Mouse (Mus musculus) forebrain, postnatal 0 days (tissue): ENCODE results near the gene Asic2. TPM values are rescaled to one million over a fixed set of nuclear protein-coding genes. Genes with fewer than 3 reads are reported as not detected.

Experiments
- ATAC-seq: fragments of 200-750 bp; cut with Nextera tagmentation; 2 replicates; pipeline ENCODE4 v1.8.0; 2017; ENCODE audit warnings: mild to moderate bottlenecking, moderate library complexity
- DNase-seq: peaks from one replicate; pipeline ENCODE4 v3.0.0-alpha.2; 2015
- H3K27ac ChIP-seq: fragments of 300-500 bp; sonication (generic); 2 replicates; pipeline ENCODE4 v1.5.1; 2014; ENCODE audit warnings: low read depth, mild to moderate bottlenecking, antibody characterized with exemption, low read length, moderate library complexity, mixed read lengths
- H3K27me3 ChIP-seq: fragments of 300-500 bp; sonication (generic); 2 replicates; pipeline ENCODE4 v1.6.1; 2014; ENCODE audit warnings: mild to moderate bottlenecking, low read length, mixed read lengths; ENCODE audit not compliant: insufficient read depth
- H3K36me3 ChIP-seq: fragments of 300-500 bp; sonication (generic); 2 replicates; pipeline ENCODE4 v1.6.1; 2014; ENCODE audit warnings: mild to moderate bottlenecking, moderate library complexity; ENCODE audit not compliant: insufficient read depth
- H3K4me1 ChIP-seq: fragments of 300-500 bp; sonication (generic); 2 replicates; pipeline ENCODE4 v1.6.1; 2014; ENCODE audit warnings: antibody characterized with exemption; ENCODE audit not compliant: insufficient read depth
- H3K4me2 ChIP-seq: fragments of 300-500 bp; sonication (generic); 2 replicates; pipeline ENCODE4 v1.6.1; 2014; ENCODE audit warnings: low read depth, mild to moderate bottlenecking, moderate library complexity
- H3K4me3 ChIP-seq: fragments of 300-500 bp; sonication (generic); 2 replicates; pipeline ENCODE4 v1.5.1; 2014; ENCODE audit warnings: low read depth, low read length, mixed read lengths
- H3K9ac ChIP-seq: fragments of 300-500 bp; sonication (generic); 2 replicates; pipeline ENCODE4 v1.6.1; 2014; ENCODE audit warnings: mild to moderate bottlenecking
- H3K9me3 ChIP-seq: fragments of 300-500 bp; sonication (generic); 2 replicates; pipeline ENCODE4 v1.6.1; 2016; ENCODE audit warnings: low read length
- CTCF ChIP-seq: sonication (generic); IDR thresholded peaks from 2 replicates; pipeline ENCODE4 v1.5.1; 2016; ENCODE audit warnings: antibody characterized with exemption, control low read depth, low read depth
- WGBS: fragments of 180-500 bp; shearing (Covaris S2); extraction: QIAGEN DNeasy Blood & Tissue Kit; methylation state at CpG from one replicate; pipeline ENCODE4 v1.1.7; 2014; 5-methylcytosine and 5-hydroxymethylcytosine counted together
- polyA plus RNA-seq: library from polyadenylated mRNA; unstranded; fragments of >200 nt; fragmentation: Nextera tagmentation; extraction: Ambion mirVana; gene quantifications from 2 replicates; pipeline ENCODE4 v1.2.1, GENCODE M21; 2015
- total RNA-seq: library from RNA; depleted of rRNA; stranded (reverse); fragments of >200 nt; gene quantifications from 2 replicates; pipeline ENCODE4 v1.2.3, GENCODE M21; 2014

Asic2 gene
- total and polyA plus RNA-seq, 2 experiments from 2014 or later = 15.5 to 37.2 TPM

DNA sequence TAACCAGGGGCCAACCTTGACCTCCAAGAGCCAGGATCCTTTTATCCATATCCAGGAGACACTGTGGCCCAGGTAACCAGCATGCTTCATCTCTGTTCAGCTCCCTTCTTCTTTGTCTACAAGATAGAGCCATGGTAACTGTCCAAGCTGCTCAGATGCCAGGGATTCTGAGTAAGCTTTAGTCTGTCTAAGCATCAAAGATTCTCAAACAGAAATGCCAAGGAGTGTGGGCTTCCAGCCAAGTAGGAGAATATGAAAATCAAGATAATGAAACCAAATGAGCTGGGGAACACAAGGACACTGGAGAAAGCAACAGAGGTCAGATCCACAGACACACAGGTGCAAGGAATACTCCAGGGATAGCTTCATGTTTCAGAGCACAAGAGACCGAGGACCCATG is 153.4 kb downstream of the Asic2 start:
- no peak for TF ChIP-seq CTCF
- no peaks in the 10 kb centered on the region for H3K9me3 ChIP-seq
- no peak overlapping the region for H3K27ac ChIP-seq
- ATAC-seq = no peak; the same call in 1 of the 2 replicates
- H3K4me2 ChIP-seq = no peak overlapping the region
- H3K4me1 ChIP-seq = peaks cover 6% of the 10 kb centered on the region; the same call in 1 of the 2 replicates
- 89% methylated on average over 1 of the region's 1 CpGs for WGBS
- H3K27me3 ChIP-seq = no peaks in the 10 kb centered on the region
- H3K36me3 ChIP-seq = no peaks in the 10 kb centered on the region
- peak; percentile 46 for DNase-seq
- no peak overlapping the region for H3K9ac ChIP-seq
- no peak overlapping the region for H3K4me3 ChIP-seq

DNA sequence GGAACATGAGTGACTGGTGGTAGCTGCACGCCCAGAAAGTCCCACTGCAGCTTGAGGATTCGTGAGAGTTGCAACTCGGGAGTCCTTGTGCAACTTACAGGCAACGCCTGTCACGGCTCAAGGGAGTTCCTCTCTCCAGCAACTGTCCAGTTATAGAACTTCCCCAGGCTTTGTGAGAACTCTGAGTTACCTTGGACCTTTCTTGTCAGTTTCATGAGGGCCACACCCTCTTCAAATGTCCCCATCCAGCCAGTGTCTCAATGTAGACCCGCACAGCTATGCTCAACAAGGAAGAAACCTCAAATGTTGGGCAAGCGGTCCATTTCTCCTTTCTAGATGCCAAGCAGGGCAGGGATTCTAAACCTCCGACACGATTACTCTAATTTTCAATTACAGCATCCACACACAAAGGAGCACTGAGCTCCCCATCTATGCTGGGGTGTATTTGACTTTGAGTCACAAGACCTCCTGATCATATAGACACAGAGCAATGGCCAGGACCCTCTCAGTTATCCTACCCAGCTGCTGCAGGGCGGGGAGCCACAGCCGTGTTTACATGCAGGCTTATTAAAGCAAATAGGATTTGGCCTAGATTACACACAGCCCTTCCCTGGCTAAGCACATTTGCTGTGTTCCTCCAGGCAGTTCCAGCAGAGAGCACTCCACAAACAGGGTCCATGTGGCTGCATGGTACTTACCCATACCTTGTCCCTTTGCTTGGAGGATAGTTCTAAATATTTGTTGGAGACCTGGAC is 161.2 kb downstream of the Asic2 start:
- no peak for TF ChIP-seq CTCF
- no peaks in the 10 kb centered on the region for H3K36me3 ChIP-seq
- no peaks in the 10 kb centered on the region for H3K9me3 ChIP-seq
- DNase-seq (no peak), ATAC-seq (no peak)
- H3K27ac ChIP-seq = no peak overlapping the region
- 85% methylated on average over 11 of the region's 11 CpGs for WGBS
- no peaks in the 10 kb centered on the region for H3K4me1 ChIP-seq
- no peak overlapping the region for H3K4me2 ChIP-seq
- no peaks in the 10 kb centered on the region for H3K27me3 ChIP-seq
- H3K4me3 ChIP-seq = no peak overlapping the region
- no peak overlapping the region for H3K9ac ChIP-seq

DNA sequence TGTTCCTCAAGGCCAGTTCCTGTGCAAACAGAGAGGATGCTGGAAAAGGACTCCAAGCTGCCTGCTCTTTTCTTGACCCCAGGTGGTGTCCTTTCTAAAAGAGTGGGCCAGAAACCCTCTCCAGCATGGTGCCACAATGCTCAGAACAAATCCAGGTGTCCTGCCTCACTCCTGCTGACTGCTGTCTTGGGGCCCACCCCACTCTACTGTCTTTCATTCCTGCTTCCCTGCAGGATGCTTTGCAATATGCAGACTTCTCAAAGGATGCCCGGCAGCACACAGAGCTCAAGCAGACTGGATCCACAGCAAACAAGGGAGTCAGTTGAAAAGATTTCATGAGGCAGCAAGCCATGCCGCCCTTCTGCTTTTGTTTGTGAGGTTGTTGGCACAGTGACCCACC is 164.7 kb downstream of the Asic2 start:
- DNase-seq = no peak
- WGBS = 9% methylated on average over 2 of the region's 2 CpGs
- Histone ChIP-seq H3K36me3 (no peaks in the 10 kb centered on the region), H3K27me3 (no peaks in the 10 kb centered on the region), H3K4me3 (no peak overlapping the region), H3K4me2 (no peak overlapping the region), H3K4me1 (no peaks in the 10 kb centered on the region), H3K27ac (no peak overlapping the region), H3K9me3 (no peaks in the 10 kb centered on the region), H3K9ac (no peak overlapping the region)
- TF ChIP-seq CTCF = no peak
- no peak for ATAC-seq

DNA sequence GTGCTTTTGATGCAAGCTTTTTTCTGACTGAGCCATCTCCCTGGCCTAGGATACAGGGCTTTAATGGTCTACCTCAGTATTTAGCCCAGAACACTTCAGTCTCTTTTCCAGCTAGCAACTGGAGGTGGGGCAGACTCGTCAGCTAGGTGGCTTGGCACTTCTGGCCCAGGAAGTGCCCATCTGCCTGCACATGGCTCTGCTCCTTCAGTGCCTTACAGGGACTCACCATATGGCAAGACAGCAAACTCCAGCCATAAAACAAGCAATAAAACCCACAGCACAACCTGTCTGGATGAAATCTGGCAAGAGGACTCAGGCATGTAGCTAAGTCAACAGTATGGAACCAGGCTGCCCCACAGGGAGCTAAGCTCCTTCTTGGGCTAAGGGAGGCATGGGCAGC is 165.6 kb downstream of the Asic2 start:
- Histone ChIP-seq H3K9ac (no peak overlapping the region), H3K4me2 (no peak overlapping the region), H3K9me3 (no peaks in the 10 kb centered on the region), H3K27ac (no peak overlapping the region), H3K27me3 (no peaks in the 10 kb centered on the region), H3K36me3 (no peaks in the 10 kb centered on the region), H3K4me1 (no peaks in the 10 kb centered on the region), H3K4me3 (no peak overlapping the region)
- no peak for TF ChIP-seq CTCF
- no peak for ATAC-seq
- DNase-seq = no peak
- WGBS = 46% methylated on average over 1 of the region's 1 CpGs

DNA sequence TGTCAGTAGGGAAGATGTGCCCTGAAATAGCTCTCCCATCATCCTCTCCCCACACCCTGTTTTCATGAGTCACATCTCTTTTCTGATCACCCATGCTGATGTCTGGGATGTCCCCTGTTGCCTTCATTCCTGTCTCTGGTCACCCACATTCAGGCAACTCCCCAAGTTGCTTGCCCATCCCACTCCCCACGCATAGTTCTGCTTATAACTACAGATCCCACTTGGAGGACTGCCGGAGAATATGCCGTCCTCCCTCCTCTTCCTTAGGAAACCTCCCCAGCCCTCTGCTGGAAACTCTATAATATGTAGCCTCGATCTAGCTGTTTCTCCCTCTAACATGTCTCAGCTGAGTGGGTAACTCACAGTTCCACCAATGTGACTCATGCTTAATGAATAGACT is 167.4 kb downstream of the Asic2 start:
- Histone ChIP-seq H3K9me3 (no peaks in the 10 kb centered on the region), H3K27ac (no peak overlapping the region), H3K9ac (no peak overlapping the region), H3K4me3 (no peak overlapping the region), H3K4me1 (no peaks in the 10 kb centered on the region), H3K27me3 (no peaks in the 10 kb centered on the region), H3K4me2 (no peak overlapping the region), H3K36me3 (no peaks in the 10 kb centered on the region)
- ATAC-seq (no peak), DNase-seq (no peak)
- TF ChIP-seq CTCF = no peak
- 74% methylated on average over 4 of the region's 4 CpGs for WGBS

DNA sequence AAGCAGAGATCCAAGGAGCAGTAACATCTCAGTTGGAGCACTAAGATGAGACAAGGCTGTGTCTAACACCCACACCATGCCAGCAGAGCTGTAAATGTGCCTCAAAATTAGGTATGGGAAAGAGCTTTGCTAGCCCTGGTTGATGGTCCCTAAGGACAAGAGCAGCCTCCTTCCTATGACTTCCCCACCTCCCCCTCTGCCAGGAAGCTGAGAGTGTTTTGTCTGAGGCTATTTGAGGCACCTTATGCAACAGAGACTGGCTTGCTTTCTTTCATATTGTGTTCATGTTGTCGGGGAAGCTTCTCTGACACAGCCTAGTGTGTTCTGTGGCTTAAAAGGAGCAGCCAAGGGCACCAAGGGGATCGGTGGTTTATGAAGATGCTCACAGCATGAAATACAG is 174.7 kb downstream of the Asic2 start:
- H3K4me1 ChIP-seq = no peaks in the 10 kb centered on the region
- no peak for DNase-seq
- no peak for TF ChIP-seq CTCF
- no peaks in the 10 kb centered on the region for H3K27me3 ChIP-seq
- H3K4me2 ChIP-seq = no peak overlapping the region
- no peaks in the 10 kb centered on the region for H3K9me3 ChIP-seq
- no peak overlapping the region for H3K9ac ChIP-seq
- H3K27ac ChIP-seq = no peak overlapping the region
- no peaks in the 10 kb centered on the region for H3K36me3 ChIP-seq
- ATAC-seq = no peak
- no peak overlapping the region for H3K4me3 ChIP-seq
- WGBS = 60% methylated on average over 2 of the region's 2 CpGs

DNA sequence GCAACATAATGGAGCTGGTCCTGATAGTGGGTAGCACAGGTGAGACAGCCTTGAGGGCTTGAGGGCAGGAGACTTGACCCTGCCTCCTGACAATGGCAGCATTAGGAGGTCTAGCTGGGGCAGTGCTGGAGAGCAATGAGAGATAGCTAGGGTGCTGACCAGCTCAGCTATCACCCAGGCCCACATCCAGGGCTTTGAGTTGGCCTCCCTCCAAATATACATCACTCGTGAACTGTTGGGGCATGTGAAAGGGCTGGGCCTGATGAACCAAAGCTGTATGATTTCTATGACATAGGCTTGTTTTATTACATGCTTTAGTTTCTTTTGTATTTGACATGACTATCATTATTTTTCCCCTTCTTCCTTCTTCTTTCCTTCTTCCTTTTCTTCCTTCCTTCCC is 176.7 kb downstream of the Asic2 start:
- H3K27me3 ChIP-seq = no peaks in the 10 kb centered on the region
- no peaks in the 10 kb centered on the region for H3K4me1 ChIP-seq
- H3K4me3 ChIP-seq = no peak overlapping the region
- H3K9ac ChIP-seq = no peak overlapping the region
- TF ChIP-seq CTCF = no peak
- H3K36me3 ChIP-seq = no peaks in the 10 kb centered on the region
- no peak overlapping the region for H3K27ac ChIP-seq
- 55% methylated on average over 1 of the region's 1 CpGs for WGBS
- H3K9me3 ChIP-seq = no peaks in the 10 kb centered on the region
- DNase-seq (no peak), ATAC-seq (no peak)
- no peak overlapping the region for H3K4me2 ChIP-seq
